Mouse (Mus musculus): ENCODE measurements at regions not wholly inside any gene's neighbourhood (a gene's known extent, or its start where the extent isn't known, plus 50 kb on each side); places are given as distances from the start of the nearest gene placed in this dataset.
"Not testable (repeated sequence)": the region's sequence is repeated elsewhere in the genome, so short reads cannot be mapped to it uniquely, and the experiment has no call there.

- ATAC-seq (replicated peaks) = peak; percentile 29; the same call in 1 of the 2 replicates
- H3K4me2 ChIP-seq = no peak overlapping the region
- H3K36me3 ChIP-seq (replicated peaks) = no peaks in the 10 kb centered on the region
- H3K4me3 ChIP-seq = no peak overlapping the region
- H3K9ac ChIP-seq = no peak overlapping the region
- H3K4me1 ChIP-seq = peaks cover 4% of the 10 kb centered on the region; the same call in 1 of the 2 replicates
- no peak overlapping the region for H3K27ac ChIP-seq
- no peaks in the 10 kb centered on the region for H3K27me3 ChIP-seq (replicated peaks)
- no peaks in the 10 kb centered on the region for H3K9me3 ChIP-seq
- 49% methylated on average over 2 of the region's 2 CpGs for WGBS
These were observed 102.7 kb downstream of the Ptpn20 start for GRCm38 (mm10) chr14:33691690-33692089.

- no peaks in the 10 kb centered on the region for H3K9me3 ChIP-seq
- H3K9ac ChIP-seq = no peak overlapping the region
- H3K36me3 ChIP-seq (replicated peaks) = no peaks in the 10 kb centered on the region
- ATAC-seq (replicated peaks) = no peak
- no peak overlapping the region for H3K4me2 ChIP-seq
- H3K27ac ChIP-seq = no peak overlapping the region
- no peaks in the 10 kb centered on the region for H3K4me1 ChIP-seq
- H3K27me3 ChIP-seq (replicated peaks) = no peaks in the 10 kb centered on the region
- 68% methylated on average over 2 of the region's 2 CpGs for WGBS
- no peak overlapping the region for H3K4me3 ChIP-seq
These were observed 105.2 kb downstream of the Ptpn20 start for GRCm38 (mm10) chr14:33694224-33694623.

GRCm38 (mm10) chr14:33695362-33695982 lies 106.5 kb downstream of the Ptpn20 start:
- Histone ChIP-seq H3K4me1 (no peaks in the 10 kb centered on the region), H3K4me2 (no peak overlapping the region), H3K36me3 (replicated peaks) (no peaks in the 10 kb centered on the region), H3K4me3 (no peak overlapping the region), H3K9me3 (no peaks in the 10 kb centered on the region), H3K27me3 (replicated peaks) (no peaks in the 10 kb centered on the region), H3K27ac (no peak overlapping the region), H3K9ac (no peak overlapping the region)
- 24% methylated on average over 8 of the region's 8 CpGs for WGBS
- ATAC-seq (replicated peaks) = peak; percentile 49; the same call in 1 of the 2 replicates

- H3K9ac ChIP-seq = no peak overlapping the region
- H3K36me3 ChIP-seq (replicated peaks) = no peaks in the 10 kb centered on the region
- 84% methylated on average over 3 of the region's 3 CpGs for WGBS
- H3K4me1 ChIP-seq = no peaks in the 10 kb centered on the region
- no peak for ATAC-seq (replicated peaks)
- H3K4me3 ChIP-seq = no peak overlapping the region
- H3K27me3 ChIP-seq (replicated peaks) = no peaks in the 10 kb centered on the region
- no peaks in the 10 kb centered on the region for H3K9me3 ChIP-seq
- H3K27ac ChIP-seq = no peak overlapping the region
- H3K4me2 ChIP-seq = no peak overlapping the region
These were observed 107.8 kb downstream of the Ptpn20 start for GRCm38 (mm10) chr14:33696817-33697216.

- Histone ChIP-seq H3K4me3 (no peak overlapping the region), H3K4me2 (no peak overlapping the region)
- 91% methylated on average over 13 of the region's 13 CpGs for WGBS
These were observed 110.9 kb downstream of the Ptpn20 start for GRCm38 (mm10) chr14:33699777-33700438.

GRCm38 (mm10) chr14:33707661-33708297 lies 118.8 kb downstream of the Ptpn20 start:
- Histone ChIP-seq H3K4me2 (no peak overlapping the region), H3K4me1 (no peaks in the 10 kb centered on the region), H3K27ac (no peak overlapping the region), H3K27me3 (replicated peaks) (no peaks in the 10 kb centered on the region), H3K9me3 (no peaks in the 10 kb centered on the region), H3K9ac (no peak overlapping the region), H3K4me3 (no peak overlapping the region), H3K36me3 (replicated peaks) (no peaks in the 10 kb centered on the region)
- ATAC-seq (replicated peaks) = no peak
- 45% methylated on average over 6 of the region's 6 CpGs for WGBS

More at GRCm38 (mm10) chr14:33699777-33700438, 110.9 kb downstream of the Ptpn20 start:
- no peak overlapping the region for H3K9ac ChIP-seq
- ATAC-seq (replicated peaks) = no peak
- H3K9me3 ChIP-seq = no peaks in the 10 kb centered on the region
- no peaks in the 10 kb centered on the region for H3K36me3 ChIP-seq (replicated peaks)
- H3K27ac ChIP-seq = no peak overlapping the region
- no peaks in the 10 kb centered on the region for H3K27me3 ChIP-seq (replicated peaks)
- no peaks in the 10 kb centered on the region for H3K4me1 ChIP-seq

GRCm38 (mm10) chr14:33708298-33708665 lies 119.3 kb downstream of the Ptpn20 start:
- H3K9ac ChIP-seq = no peak overlapping the region
- no peaks in the 10 kb centered on the region for H3K9me3 ChIP-seq
- no peaks in the 10 kb centered on the region for H3K4me1 ChIP-seq
- no peak for ATAC-seq (replicated peaks)
- H3K36me3 ChIP-seq (replicated peaks) = no peaks in the 10 kb centered on the region
- no peak overlapping the region for H3K27ac ChIP-seq
- no peaks in the 10 kb centered on the region for H3K27me3 ChIP-seq (replicated peaks)
- no peak overlapping the region for H3K4me3 ChIP-seq
- H3K4me2 ChIP-seq = no peak overlapping the region
- WGBS = 86% methylated on average over 4 of the region's 4 CpGs

GRCm38 (mm10) chr14:33712458-33712857 lies 123.5 kb downstream of the Ptpn20 start:
- H3K4me3 ChIP-seq = no peak overlapping the region
- no peaks in the 10 kb centered on the region for H3K4me1 ChIP-seq
- no peak for ATAC-seq (replicated peaks)
- no peaks in the 10 kb centered on the region for H3K36me3 ChIP-seq (replicated peaks)
- H3K4me2 ChIP-seq = no peak overlapping the region
- H3K27me3 ChIP-seq (replicated peaks) = no peaks in the 10 kb centered on the region
- WGBS = 97% methylated on average over 1 of the region's 1 CpGs
- H3K9me3 ChIP-seq = no peaks in the 10 kb centered on the region
- H3K9ac ChIP-seq = no peak overlapping the region
- no peak overlapping the region for H3K27ac ChIP-seq

GRCm38 (mm10) chr14:33719651-33720050 lies 130.6 kb downstream of the Ptpn20 start:
- Histone ChIP-seq H3K36me3 (replicated peaks) (no peaks in the 10 kb centered on the region), H3K4me1 (no peaks in the 10 kb centered on the region), H3K27me3 (replicated peaks) (no peaks in the 10 kb centered on the region), H3K4me3 (no peak overlapping the region), H3K9ac (no peak overlapping the region), H3K9me3 (no peaks in the 10 kb centered on the region), H3K27ac (no peak overlapping the region), H3K4me2 (no peak overlapping the region)
- no peak for ATAC-seq (replicated peaks)
- 88% methylated on average over 6 of the region's 6 CpGs for WGBS

- not testable (repeated sequence) for H3K27ac ChIP-seq; H3K9me3 ChIP-seq; H3K4me1 ChIP-seq; H3K36me3 ChIP-seq (replicated peaks); H3K4me3 ChIP-seq; ATAC-seq (replicated peaks); H3K4me2 ChIP-seq; H3K9ac ChIP-seq; H3K27me3 ChIP-seq (replicated peaks)
- 91% methylated on average over 5 of the region's 5 CpGs for WGBS
These were observed 133.6 kb downstream of the Ptpn20 start for GRCm38 (mm10) chr14:33722379-33723145.

GRCm38 (mm10) chr14:33726500-33726899 lies 137.5 kb downstream of the Ptpn20 start:
- WGBS = 92% methylated on average over 10 of the region's 10 CpGs
- Histone ChIP-seq H3K4me2 (no peak overlapping the region), H3K9me3 (no peaks in the 10 kb centered on the region), H3K27me3 (replicated peaks) (no peaks in the 10 kb centered on the region), H3K27ac (no peak overlapping the region), H3K4me1 (peaks cover 7% of the 10 kb centered on the region; the same call in 1 of the 2 replicates), H3K36me3 (replicated peaks) (no peaks in the 10 kb centered on the region), H3K9ac (no peak overlapping the region), H3K4me3 (no peak overlapping the region)
- no peak for ATAC-seq (replicated peaks)
